Mouse (Mus musculus): ENCODE measurements around the gene Trim15.

The Trim15 gene

GRCm38 (mm10) chr17:36869284-36869954 is 2.4 kb upstream of the Trim15 start, which contains the start of gene Trim10:
Trim10 (plus strand) TSS chr17:36869574.
- DNase-seq (ENCODE audit: low spot score) = no peak

- DNase-seq (ENCODE audit: low spot score) = no peak
Observed at GRCm38 (mm10) chr17:36868836-36869235, 1.8 kb upstream of the Trim15 start.

GRCm38 (mm10) chr17:36861680-36862079 is 5.3 kb downstream of the Trim15 start:
- no peak for DNase-seq (ENCODE audit: low spot score)

- no peak for DNase-seq (ENCODE audit: low spot score)
Observed at GRCm38 (mm10) chr17:36858181-36858580, 8.8 kb downstream of the Trim15 start.

GRCm38 (mm10) chr17:36856236-36856635 is 10.8 kb downstream of the Trim15 start:
- DNase-seq (ENCODE audit: low spot score) = no peak

GRCm38 (mm10) chr17:36855484-36855883 is 11.5 kb downstream of the Trim15 start:
- no peak for DNase-seq (ENCODE audit: low spot score)

- no peak for DNase-seq (ENCODE audit: low spot score)
Observed at GRCm38 (mm10) chr17:36851627-36852026, 15.4 kb downstream of the Trim15 start.

- no peak for DNase-seq (ENCODE audit: low spot score)
Observed at GRCm38 (mm10) chr17:36851200-36851599, 15.8 kb downstream of the Trim15 start.

- peak; percentile 57 for DNase-seq (ENCODE audit: low spot score)
Observed at GRCm38 (mm10) chr17:36849992-36850391, 17.0 kb downstream of the Trim15 start.

GRCm38 (mm10) chr17:36848911-36849310 is 18.1 kb downstream of the Trim15 start:
- DNase-seq (ENCODE audit: low spot score) = no peak

- no peak for DNase-seq (ENCODE audit: low spot score)
Observed at GRCm38 (mm10) chr17:36844725-36845124, 22.3 kb downstream of the Trim15 start.

GRCm38 (mm10) chr17:36844286-36844719 is 22.7 kb downstream of the Trim15 start:
- DNase-seq (ENCODE audit: low spot score) = no peak

- DNase-seq (ENCODE audit: low spot score) = no peak
Observed at GRCm38 (mm10) chr17:36843696-36844095, 23.3 kb downstream of the Trim15 start.

- no peak for DNase-seq (ENCODE audit: low spot score)
Observed at GRCm38 (mm10) chr17:36840961-36841445, 26.0 kb downstream of the Trim15 start.

GRCm38 (mm10) chr17:36839931-36840330 is 27.1 kb downstream of the Trim15 start:
- DNase-seq (ENCODE audit: low spot score) = no peak

GRCm38 (mm10) chr17:36839001-36839400 is 28.0 kb downstream of the Trim15 start:
- DNase-seq (ENCODE audit: low spot score) = no peak

- peak; percentile 99 for DNase-seq (ENCODE audit: low spot score)
Observed at GRCm38 (mm10) chr17:36836874-36837647, 29.9 kb downstream of the Trim15 start, which contains the start of gene Trim26. Trim26 (plus strand) TSS chr17:36837134.

- DNase-seq (ENCODE audit: low spot score) = no peak
Observed at GRCm38 (mm10) chr17:36836427-36836812, 30.6 kb downstream of the Trim15 start.

- DNase-seq (ENCODE audit: low spot score) = peak; percentile 68
Observed at GRCm38 (mm10) chr17:36835591-36836426, 31.2 kb downstream of the Trim15 start.

- DNase-seq (ENCODE audit: low spot score) = no peak
Observed at GRCm38 (mm10) chr17:36832694-36833093, 34.3 kb downstream of the Trim15 start.

- DNase-seq (ENCODE audit: low spot score) = no peak
Observed at GRCm38 (mm10) chr17:36830470-36830869, 36.5 kb downstream of the Trim15 start.

GRCm38 (mm10) chr17:36828488-36828887 is 38.5 kb downstream of the Trim15 start:
- DNase-seq (ENCODE audit: low spot score) = no peak
